Mouse (Mus musculus) thymus, postnatal 10 days (tissue): ENCODE data around the gene Nr1h2.

Experiments
- DNase-seq, 2 experiments: peaks; one replicate each; pipeline ENCODE4 v3.0.0; 2021; ENCODE audit warnings: low spot score in 2 of 2

Gene Nr1h2

DNA sequence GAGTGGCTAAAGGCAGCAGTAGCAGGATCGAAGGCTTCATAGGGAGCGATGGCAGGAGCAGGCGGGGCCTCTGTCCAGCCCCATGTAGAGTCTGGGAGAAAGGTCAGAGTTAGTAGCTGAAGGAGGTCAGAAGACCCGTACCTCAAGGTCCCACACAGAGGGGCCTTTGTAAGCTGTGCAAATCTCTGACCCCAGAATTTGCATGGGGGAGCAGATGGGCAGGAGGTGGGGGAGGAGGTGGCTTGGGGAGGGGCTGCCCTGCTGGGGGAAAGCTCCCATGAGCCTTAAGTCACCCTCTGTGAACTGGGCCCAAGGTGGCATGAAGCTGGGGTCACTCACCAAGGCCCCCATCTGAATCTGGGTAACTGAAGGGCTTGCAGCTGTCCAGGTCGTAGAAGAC lies 24.2 kb downstream of the Nr1h2 start:
- DNase-seq, result no peak

DNA sequence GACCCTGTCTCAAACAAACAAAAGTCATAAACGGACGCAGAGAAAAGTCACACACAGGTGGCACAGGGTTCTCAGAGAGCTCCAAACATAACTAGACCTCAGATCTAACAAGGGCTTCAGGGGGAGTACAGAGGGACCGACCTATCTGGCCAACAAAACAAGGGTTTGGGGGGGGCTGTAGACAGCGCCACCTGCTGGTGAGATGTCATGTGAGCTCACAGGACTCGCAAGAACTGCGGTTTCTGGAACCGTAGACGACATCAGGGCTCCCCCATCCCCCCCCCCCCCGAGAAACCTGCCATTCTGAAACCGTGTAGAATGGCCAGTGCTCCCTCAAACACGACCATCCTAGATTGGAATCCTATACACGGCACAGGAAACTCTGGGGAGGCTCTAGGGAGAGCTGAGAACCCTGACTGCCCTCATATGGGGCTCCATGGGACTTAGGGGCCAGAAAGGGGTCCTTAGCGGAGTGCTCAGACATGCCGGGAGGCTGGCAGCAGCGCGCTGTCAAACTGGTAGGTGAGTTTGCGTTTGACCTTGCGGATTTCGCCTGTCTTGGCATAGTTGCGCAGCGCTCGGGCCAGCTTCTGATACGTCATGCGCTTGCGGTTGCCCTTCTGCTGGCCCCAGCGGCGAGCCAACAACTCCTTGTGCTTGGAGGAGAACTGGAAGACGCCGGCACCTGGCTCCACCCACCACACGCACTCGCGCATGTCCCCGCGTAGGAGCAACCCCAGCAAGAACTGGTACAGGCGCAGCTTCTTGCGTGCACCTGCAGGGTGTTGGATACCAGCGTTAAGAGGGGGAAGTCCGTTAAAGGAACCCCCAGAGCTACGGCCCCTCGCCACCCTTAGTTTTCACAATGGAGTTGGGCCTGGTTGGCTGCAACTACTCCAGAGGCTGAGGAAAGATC lies 26.0 kb downstream of the Nr1h2 start:
- peak; percentile 79 to 90 for DNase-seq

DNA sequence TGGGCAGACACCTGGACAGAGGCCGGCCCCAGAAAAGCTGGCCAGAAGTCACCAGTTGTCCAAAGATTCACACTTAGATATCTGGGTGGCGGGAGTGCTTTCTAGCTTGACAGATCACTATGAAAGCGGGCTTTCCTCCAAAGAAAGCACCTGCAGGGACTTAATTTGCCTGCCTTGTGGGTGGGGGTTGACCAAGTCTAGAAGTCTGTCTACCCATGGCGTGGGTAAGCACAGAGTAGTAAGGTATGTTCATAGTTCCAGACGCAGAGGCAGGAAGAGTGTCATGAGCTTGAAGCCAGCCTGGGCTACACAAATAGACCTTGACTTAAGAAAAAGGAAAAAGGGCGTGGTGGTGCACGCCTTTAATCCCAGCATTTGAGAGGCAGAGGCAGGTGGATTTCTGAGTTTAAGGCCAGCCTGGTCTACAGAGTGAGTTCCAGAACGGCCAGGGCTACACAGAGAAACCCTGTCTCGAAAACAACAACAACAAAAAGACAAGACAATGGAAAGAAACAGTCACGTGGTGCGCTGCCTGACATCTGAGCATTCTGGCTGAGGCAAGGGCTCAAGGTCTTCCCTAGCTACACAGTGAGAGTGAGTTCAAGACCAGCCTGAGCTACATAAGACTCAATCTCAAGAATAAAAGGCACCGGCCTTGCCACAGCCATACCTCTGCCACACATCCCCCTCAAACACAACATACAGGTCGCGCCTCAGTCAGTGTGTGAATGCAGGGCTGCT lies 27.2 kb downstream of the Nr1h2 start:
- DNase-seq, result no peak

GRCm38 (mm10) chr7:44525126-44525832 lies 28.5 kb downstream of the Nr1h2 start:
- DNase-seq, result no peak

DNA sequence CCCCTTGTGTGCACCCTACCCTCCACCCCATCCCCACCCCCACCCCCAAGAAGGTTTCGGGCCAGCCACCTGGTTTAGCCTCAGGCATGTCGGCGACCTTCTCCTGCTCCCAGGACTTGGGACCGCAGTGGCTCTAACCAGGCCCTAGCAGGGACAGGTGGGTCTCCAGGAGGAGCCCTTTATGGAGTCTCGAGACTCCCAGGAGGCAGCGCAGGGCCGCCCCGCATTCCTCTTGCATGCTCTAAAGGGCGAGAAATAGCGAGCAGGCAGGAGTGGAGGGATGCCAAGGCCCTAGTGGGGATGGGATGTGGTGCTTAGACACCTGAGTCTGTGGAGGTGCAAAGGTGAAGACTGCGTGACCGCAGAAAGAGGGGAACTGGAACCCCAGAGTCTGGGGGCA lies 29.2 kb downstream of the Nr1h2 start, which contains the start of gene Mybpc2:
Gene Mybpc2 (minus strand): TSS at position 155 of the 400 bp plus-strand sequence.
- no peak for DNase-seq

DNA sequence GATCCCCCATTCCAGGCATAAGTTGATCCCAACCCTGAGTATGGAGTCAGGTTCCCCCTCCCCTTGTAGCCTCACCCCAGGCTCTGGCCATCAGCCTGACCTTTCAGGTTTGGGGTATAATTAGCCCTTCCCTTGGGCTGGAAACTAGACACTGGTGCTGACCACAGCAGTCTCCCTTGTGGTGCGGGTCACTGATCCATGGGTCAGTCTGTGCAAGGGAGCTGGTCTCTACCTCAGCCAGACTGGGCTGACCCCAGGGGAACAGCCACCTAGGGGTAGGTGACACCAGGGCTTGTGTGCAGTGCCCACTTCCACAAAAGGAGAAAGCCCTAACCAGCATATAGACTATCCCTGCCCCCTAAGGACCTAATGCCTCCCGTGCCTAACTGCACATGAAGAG lies 30.7 kb downstream of the Nr1h2 start:
- DNase-seq, result no peak

DNA sequence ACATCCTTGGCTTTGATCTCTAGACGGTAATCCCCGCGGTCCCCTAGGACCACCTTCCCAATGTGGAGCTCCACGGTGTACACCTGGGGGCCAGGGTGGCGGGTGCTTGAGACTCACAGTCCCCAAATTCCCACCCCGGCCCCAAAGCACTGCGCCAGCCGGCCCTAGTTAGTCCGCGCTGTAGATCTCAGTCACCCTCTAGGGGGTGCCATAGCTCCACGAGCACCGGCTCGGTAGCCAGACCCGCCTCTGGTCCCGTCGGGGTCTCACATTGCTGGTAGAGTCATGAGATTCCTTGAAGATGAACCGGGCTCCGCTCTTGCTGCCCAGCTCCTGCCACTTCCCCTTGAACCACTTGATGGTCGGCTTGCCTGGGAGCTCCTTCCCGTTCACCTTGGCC lies 32.0 kb downstream of the Nr1h2 start:
- peak; percentile 66 to 87 for DNase-seq

GRCm38 (mm10) chr7:44520990-44521389 lies 32.8 kb downstream of the Nr1h2 start:
- DNase-seq, result no peak

- no peak for DNase-seq
Observed at GRCm38 (mm10) chr7:44519240-44519913, 34.4 kb downstream of the Nr1h2 start.

GRCm38 (mm10) chr7:44507491-44507890 lies 46.3 kb downstream of the Nr1h2 start:
- no peak for DNase-seq

DNA sequence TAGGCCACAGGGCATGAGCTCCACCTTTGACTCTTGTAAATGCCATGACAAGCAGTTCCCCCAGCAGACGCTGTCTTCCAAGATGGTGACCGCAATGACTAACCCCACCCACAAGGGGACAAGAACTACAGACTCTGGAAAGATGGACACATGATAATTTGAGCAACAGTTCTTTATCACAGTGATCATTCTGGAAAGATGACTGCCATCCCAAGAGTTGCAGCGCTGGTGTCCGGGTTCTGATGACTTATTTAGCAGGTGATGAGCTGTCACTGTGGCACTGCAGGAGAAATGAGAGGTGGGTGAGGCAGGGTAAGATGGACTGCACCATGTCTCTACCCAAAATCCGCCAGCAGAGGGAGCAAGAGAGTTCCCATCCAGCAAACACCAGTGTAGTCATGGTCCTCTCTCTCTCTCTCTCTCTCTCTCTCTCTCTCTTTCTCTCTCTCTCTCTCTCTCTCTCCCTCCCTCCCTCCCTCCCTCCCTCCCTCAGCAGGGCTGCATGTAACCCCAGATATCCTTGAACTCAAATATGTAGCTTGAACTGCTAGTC lies 52.1 kb downstream of the Nr1h2 start:
- peak; percentile 49 to 83 for DNase-seq

DNA sequence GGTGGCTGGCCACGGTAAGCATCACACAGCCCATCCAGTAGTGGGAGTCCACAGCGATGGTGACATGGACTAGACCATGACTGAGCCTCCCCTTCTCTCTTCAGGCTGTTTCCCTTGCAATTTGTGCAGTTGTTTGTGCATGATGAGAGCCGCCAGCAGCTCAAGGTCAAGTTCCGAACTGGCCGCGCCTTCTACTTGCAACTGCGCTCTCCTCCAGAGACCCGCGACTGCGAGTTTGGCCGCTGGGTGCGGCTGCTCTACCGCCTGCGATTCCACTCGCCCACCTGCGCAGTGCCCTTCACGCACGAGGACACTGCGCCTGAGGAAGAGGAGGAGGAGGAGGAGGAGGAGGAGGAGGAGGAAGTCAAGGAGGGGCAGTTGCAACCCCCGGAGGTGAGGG lies 53.7 kb downstream of the Nr1h2 start:
- no peak for DNase-seq
